Mouse (Mus musculus) heart, embryonic 10.5 days (tissue): ENCODE data around the gene Gm20716. TPM values are rescaled to one million over a fixed set of nuclear protein-coding genes. Genes with fewer than 3 reads are reported as not detected.

ENCODE experiments used
- DNase-seq: peaks from one replicate; pipeline ENCODE4 v3.0.0-alpha.2; 2017; ENCODE audit warnings: low spot score
- H3K27ac ChIP-seq: fragments of 300-500 bp; sonication (generic); 2 replicates; pipeline ENCODE4 v1.5.1; 2016; ENCODE audit warnings: mild to moderate bottlenecking
- H3K27me3 ChIP-seq: fragments of 300-500 bp; sonication (generic); 2 replicates; pipeline ENCODE4 v1.6.1; 2016; ENCODE audit warnings: mild to moderate bottlenecking; ENCODE audit not compliant: poor library complexity, insufficient read depth, severe bottlenecking
- H3K36me3 ChIP-seq: fragments of 300-500 bp; sonication (generic); 2 replicates; pipeline ENCODE4 v1.6.1; 2016; ENCODE audit warnings: mild to moderate bottlenecking, moderate library complexity
- H3K4me1 ChIP-seq: fragments of 300-500 bp; sonication (generic); 2 replicates; pipeline ENCODE4 v1.6.1; 2016; ENCODE audit warnings: mild to moderate bottlenecking
- H3K4me3 ChIP-seq: fragments of 300-500 bp; sonication (generic); 2 replicates; pipeline ENCODE4 v1.5.1; 2016; ENCODE audit warnings: mild to moderate bottlenecking, moderate library complexity
- H3K9me3 ChIP-seq: fragments of 300-500 bp; sonication (generic); 2 replicates; pipeline ENCODE4 v1.6.1; 2016; ENCODE audit warnings: mild to moderate bottlenecking, moderate library complexity
- WGBS: fragments of 180-500 bp; shearing (Covaris S2); methylation state at CpG from one replicate; pipeline ENCODE4 v1.1.7; 2016; 5-methylcytosine and 5-hydroxymethylcytosine counted together
- polyA plus RNA-seq: library from polyadenylated mRNA; unstranded; fragments of >200 nt; fragmentation: Nextera tagmentation; extraction: Ambion mirVana; gene quantifications from 2 replicates; pipeline ENCODE4 v1.2.1, GENCODE M21; 2016

Gene Gm20716
- polyA plus RNA-seq = 12.5 and 16.6 TPM in 2 replicates

DNA sequence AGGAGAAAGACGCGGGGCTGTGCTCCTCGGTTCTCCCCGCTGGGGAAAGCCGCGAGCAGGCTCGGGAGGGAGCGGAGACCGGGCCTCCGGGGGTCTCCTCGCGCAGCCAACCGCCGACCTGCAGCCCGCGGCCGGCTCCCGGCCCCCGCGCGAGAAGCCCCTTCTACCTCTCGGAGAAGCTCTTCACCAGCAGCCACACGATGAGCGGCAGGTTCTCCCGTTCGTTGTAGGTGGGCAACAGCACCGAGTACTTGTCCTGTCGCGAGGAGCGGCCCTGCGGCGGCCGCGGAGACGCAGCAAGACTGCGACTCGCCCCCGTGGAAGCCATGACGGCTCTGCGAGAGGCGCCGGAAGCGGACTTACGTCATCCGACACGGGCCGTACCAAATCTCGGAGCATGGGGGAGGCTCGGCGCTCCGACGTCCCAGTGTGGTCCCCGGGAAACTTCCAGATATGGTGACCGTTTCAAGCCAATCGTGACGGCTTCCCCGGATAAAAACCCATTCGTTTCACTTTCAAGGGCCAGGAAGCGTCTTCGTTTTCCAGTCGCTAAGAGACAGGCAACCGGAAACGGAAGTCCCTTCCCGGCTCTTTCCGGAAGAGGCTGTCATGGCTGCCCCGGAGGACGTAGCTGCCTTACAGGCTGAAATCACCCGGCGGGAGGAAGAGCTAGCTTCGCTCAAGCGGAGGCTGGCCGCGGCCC, at the start of gene Gm20716, which contains the start of the genes Dpm1 and Mocs3:
Gm20716 (minus strand) TSS at position 339 of the 703 bp plus-strand sequence.
Dpm1 (minus strand) TSS at position 566 of the 703 bp plus-strand sequence.
Mocs3 (plus strand) TSS at position 597 of the 703 bp plus-strand sequence.
- Histone ChIP-seq H3K27me3 (no peaks in the 10 kb centered on the region), H3K36me3 (peaks cover 40% of the 10 kb centered on the region), H3K4me1 (peaks cover 31% of the 10 kb centered on the region), H3K27ac (peak within 1 kb of the TSS; percentile 97), H3K9me3 (no peaks in the 10 kb centered on the region), H3K4me3 (peak within 1 kb of the TSS; percentile 96)
- under 1% methylated on average over 73 of the region's 73 CpGs for WGBS
- DNase-seq = peak; percentile 95

DNA sequence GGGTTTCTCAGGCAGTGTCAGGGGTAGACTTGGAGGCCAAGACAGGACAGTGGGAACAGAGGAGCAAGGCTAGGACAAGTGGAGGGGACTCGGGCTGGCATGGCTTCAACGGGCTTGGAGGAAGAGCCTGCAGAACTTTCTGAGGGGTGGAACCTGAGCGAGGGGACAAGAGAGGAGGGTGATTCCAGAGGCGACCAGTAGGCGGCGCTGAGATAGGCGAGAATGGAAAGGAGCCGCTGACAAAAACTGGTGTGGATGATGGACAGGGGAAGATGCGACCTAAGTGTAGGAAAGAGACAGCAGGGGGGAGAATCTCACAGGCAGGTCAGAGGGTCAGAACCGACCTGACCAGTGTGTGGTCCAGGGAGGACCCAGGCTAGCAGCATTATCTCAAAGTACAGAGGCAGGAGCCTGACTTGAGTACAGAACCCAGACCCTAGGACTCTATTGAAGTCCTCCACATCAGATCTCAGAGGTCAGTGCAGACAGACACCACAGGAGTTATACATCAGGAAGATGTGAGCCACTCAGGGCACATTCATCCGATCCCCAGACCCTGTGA, 44.3 kb upstream of the Gm20716 start:
- peaks cover 100% of the 10 kb centered on the region for H3K27me3 ChIP-seq
- DNase-seq = no peak
- H3K27ac ChIP-seq = no peak overlapping the region
- WGBS = 9% methylated on average over 11 of the region's 11 CpGs
- H3K4me1 ChIP-seq = peaks cover 22% of the 10 kb centered on the region; the same call in 1 of the 2 replicates
- 0 out of 2 replicates have a peak, but pooled peaks cover 3% of the 10 kb centered on the region for H3K36me3 ChIP-seq
- H3K9me3 ChIP-seq = no peaks in the 10 kb centered on the region
- no peak overlapping the region for H3K4me3 ChIP-seq

DNA sequence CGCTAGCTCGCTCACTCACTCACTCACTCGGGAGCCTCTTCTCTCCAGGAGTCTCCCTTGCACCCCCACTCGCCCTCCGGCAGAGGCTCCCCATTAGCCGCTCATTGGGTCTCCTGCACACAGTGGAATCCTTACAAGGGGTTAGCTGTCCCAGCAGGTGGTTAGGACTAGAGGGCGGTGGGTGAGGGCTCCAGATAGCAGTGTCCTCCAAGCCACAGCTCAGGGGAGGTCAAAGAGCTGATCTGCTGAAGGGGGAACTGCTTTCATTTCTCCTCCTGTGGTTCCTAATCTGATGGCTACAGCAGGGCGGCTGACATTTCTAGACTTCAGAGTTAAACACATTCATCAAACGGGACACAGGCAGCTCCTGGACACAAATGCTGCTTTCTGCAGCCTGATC, 43.2 kb upstream of the Gm20716 start:
- DNase-seq = no peak
- H3K4me1 ChIP-seq = peaks cover 23% of the 10 kb centered on the region
- 0 out of 2 replicates have a peak, but pooled peaks cover 5% of the 10 kb centered on the region for H3K36me3 ChIP-seq
- H3K27me3 ChIP-seq = peaks cover 100% of the 10 kb centered on the region
- no peak overlapping the region for H3K27ac ChIP-seq
- 23% methylated on average over 9 of the region's 9 CpGs for WGBS
- H3K4me3 ChIP-seq = 0 out of 2 replicates have a peak overlapping the region, but pooled peaks have one; percentile 2
- H3K9me3 ChIP-seq = no peaks in the 10 kb centered on the region

DNA sequence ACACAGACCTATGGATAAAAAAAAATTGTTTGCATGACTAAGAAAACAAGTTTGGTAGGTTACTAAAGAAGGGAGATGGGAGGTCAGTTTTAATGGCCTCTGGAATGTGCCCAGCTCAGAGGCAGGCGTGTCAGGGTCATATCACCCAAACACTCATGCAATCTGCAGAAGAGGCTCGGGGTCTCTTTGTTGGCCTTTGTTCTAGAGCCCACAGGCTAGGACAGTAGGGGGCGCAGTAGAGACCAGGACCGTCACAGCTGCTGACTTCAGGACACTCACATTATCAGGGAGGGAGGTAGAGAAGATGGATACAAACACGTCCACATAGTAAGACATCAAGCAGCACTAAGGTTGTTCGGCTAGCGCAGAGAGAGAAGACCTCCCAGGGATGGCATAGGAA, 37.9 kb upstream of the Gm20716 start:
- Histone ChIP-seq H3K36me3 (0 out of 2 replicates have a peak, but pooled peaks cover 5% of the 10 kb centered on the region), H3K27ac (no peak overlapping the region), H3K9me3 (no peaks in the 10 kb centered on the region), H3K4me1 (peaks cover 6% of the 10 kb centered on the region), H3K4me3 (peak overlapping the region; percentile 25), H3K27me3 (peaks cover 93% of the 10 kb centered on the region)
- no peak for DNase-seq
- WGBS = 24% methylated on average over 7 of the region's 7 CpGs

DNA sequence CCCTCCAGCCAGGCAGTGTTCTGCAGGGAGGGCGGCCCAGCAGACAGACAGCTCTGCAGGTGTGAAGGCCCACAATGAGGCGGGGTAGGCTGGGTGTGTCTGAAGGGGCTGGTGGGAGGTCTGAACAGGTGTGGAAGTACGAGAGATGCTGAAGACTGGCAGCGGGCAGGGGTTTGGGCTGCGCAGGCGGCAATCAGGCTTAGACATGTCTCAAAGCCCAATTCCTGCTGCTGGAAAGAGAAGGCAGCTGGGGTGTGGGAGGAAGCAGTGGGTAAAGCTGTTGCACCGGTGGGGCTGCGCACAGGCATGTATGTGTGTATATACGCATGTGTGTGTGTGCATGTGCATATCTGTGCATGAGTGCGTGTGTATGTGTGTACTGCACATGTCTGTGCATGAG, 30.7 kb upstream of the Gm20716 start:
- Histone ChIP-seq H3K36me3 (no peaks in the 10 kb centered on the region), H3K27me3 (peaks cover 92% of the 10 kb centered on the region), H3K4me3 (no peak overlapping the region), H3K27ac (no peak overlapping the region), H3K4me1 (peaks cover 4% of the 10 kb centered on the region; the same call in 1 of the 2 replicates), H3K9me3 (no peaks in the 10 kb centered on the region)
- no peak for DNase-seq
- WGBS = 87% methylated on average over 10 of the region's 10 CpGs

DNA sequence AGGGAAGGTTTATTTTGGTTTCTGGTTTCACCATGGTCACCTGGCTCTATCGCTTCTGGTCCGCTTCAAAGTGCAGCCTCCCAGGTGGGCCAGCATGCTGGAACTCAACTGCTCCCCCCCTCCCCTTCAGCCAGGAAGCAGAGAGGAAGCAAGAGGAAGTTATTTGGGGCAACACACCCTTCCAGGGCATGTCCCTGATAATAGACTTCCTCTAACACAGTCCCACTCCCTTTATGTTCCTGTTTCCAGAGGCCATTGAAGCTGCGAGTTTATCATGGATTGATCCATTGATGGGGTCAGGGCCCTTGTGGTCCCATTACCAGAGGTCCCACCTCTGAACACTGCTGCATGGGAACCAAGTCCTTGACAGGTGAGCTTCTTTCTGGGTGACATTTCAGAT, 30.0 kb upstream of the Gm20716 start:
- Histone ChIP-seq H3K4me1 (peaks cover 4% of the 10 kb centered on the region; the same call in 1 of the 2 replicates), H3K27ac (no peak overlapping the region), H3K27me3 (peaks cover 96% of the 10 kb centered on the region), H3K4me3 (no peak overlapping the region), H3K9me3 (no peaks in the 10 kb centered on the region), H3K36me3 (no peaks in the 10 kb centered on the region)
- no peak for DNase-seq
- WGBS = 70% methylated on average over 3 of the region's 3 CpGs

DNA sequence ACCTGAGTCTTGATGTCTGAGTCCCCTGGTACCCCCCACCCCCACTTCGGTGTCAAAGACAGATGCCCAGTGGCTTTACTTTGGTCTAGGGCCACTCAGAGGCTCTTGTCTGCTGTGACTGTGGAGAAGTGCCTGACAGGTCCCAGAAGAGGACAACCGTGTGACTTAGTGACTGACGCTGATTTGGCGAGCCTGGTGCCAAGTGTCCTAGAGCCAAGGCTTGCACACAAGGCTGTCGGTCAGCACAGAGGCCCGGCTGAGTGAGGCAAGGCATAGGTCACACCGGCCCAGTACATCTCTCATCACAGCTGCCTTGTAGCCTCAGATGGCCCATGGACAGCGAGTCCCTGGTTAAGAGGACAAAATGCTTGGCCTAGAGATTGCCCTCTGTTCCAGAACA, 28.9 kb upstream of the Gm20716 start:
- no peak overlapping the region for H3K4me3 ChIP-seq
- H3K27me3 ChIP-seq = peaks cover 96% of the 10 kb centered on the region
- no peaks in the 10 kb centered on the region for H3K9me3 ChIP-seq
- peaks cover 7% of the 10 kb centered on the region for H3K4me1 ChIP-seq
- no peaks in the 10 kb centered on the region for H3K36me3 ChIP-seq
- WGBS = 72% methylated on average over 8 of the region's 8 CpGs
- no peak overlapping the region; the same call in 1 of the 2 replicates for H3K27ac ChIP-seq
- no peak for DNase-seq

DNA sequence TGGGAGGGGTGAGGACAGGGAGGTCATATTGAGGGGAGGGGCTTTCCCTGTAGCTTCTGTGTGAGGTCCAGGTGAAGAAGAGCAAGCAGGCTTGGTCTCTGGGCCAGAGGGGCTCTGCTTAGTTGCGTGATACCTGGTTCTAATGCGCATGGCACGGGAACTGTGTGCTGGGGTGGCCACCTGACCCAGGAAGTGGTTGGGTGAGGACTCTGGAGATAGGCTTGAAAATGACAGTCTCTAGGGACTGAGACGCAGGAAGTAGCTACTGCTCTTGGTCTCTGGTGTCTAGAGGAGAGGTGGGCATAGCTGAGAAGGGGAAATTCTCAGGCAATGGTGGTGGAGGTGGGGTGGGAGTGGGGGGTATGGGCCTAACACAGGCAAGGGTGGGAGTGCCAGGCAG, 27.0 kb upstream of the Gm20716 start:
- Histone ChIP-seq H3K27me3 (peaks cover 96% of the 10 kb centered on the region), H3K4me1 (peaks cover 18% of the 10 kb centered on the region), H3K36me3 (no peaks in the 10 kb centered on the region), H3K9me3 (no peaks in the 10 kb centered on the region), H3K4me3 (no peak overlapping the region), H3K27ac (no peak overlapping the region)
- no peak for DNase-seq
- 87% methylated on average over 4 of the region's 4 CpGs for WGBS

DNA sequence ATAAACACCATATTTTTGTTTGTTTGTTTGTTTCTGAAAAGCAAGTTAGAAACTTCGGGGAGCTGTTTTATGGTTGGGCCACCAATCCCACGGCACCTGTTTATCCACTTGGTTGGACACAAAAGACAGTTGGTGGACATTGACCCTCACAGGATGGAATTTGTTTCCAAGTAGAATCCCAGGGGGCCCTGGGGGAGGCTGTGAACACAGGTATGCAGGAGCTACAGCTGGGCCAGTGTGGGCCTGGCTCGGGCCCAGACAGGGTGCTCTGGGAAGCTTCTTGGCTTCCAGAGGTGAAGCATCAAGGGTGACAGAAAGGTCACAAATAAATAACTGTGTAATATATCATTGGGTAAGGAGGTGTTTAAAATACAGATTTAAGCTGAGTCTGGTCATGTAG, 26.3 kb upstream of the Gm20716 start:
- Histone ChIP-seq H3K27me3 (peaks cover 96% of the 10 kb centered on the region), H3K36me3 (no peaks in the 10 kb centered on the region), H3K4me3 (no peak overlapping the region), H3K27ac (no peak overlapping the region), H3K4me1 (peaks cover 18% of the 10 kb centered on the region), H3K9me3 (no peaks in the 10 kb centered on the region)
- DNase-seq = no peak
- 84% methylated on average over 3 of the region's 3 CpGs for WGBS

DNA sequence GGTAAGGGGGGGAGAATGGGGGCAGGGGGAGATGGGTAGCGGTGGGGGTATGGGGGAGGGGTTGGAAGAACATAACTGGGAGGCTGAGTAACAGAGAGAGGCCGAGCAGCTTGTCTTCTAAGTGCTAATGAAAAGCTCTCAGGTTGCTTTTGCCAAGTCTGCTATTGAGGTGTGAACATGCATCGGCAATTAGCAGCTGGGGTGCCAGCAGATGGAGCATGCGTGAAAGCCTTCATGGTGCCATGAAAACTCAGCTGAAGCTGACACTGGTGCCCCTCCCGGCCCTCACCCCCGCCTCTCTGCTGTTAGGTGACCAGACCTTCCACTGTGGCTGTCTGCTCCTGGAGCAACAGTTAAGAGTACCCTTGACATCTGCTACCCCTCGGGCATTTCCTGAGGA, 23.7 kb upstream of the Gm20716 start:
- no peak overlapping the region for H3K4me3 ChIP-seq
- peaks cover 82% of the 10 kb centered on the region for H3K27me3 ChIP-seq
- no peak overlapping the region for H3K27ac ChIP-seq
- 22% methylated on average over 7 of the region's 7 CpGs for WGBS
- no peaks in the 10 kb centered on the region for H3K36me3 ChIP-seq
- no peaks in the 10 kb centered on the region for H3K9me3 ChIP-seq
- peaks cover 14% of the 10 kb centered on the region for H3K4me1 ChIP-seq
- DNase-seq = no peak

DNA sequence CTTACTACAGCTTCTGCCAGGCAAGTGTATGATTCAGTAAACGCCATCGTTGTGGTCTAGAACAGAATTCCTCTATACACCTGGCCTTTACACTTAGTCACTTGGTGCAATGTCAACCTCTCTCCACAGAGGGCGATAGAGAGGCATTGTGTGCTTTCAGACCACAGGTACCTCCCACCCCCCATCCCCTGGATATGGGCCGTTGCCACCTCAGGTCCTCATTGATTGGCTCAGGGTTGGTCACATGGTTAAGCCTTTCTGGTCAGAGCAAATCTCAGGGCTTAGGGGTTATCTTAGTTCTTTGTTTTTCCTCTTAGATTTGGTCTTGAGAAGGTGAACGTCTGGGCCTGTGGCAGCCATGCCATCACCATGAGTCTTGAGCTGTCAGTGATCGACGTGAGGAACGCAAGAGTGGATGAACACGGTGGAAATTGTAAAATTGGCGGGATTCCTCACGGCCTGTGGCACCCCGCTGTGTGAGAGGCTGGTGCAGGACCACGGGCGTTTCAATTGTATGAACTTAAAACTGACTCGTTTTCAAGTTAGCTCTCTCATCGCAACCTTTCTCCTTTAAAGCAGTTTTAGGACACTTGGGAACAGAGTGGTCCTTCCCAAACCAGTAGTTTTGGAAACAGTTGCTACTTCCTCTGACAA, 22.6 kb upstream of the Gm20716 start:
- Histone ChIP-seq H3K4me1 (peaks cover 14% of the 10 kb centered on the region), H3K9me3 (no peaks in the 10 kb centered on the region), H3K36me3 (no peaks in the 10 kb centered on the region), H3K27ac (no peak overlapping the region), H3K27me3 (peaks cover 79% of the 10 kb centered on the region), H3K4me3 (0 out of 2 replicates have a peak overlapping the region, but pooled peaks have one; percentile 27)
- DNase-seq = no peak
- 11% methylated on average over 16 of the region's 16 CpGs for WGBS

DNA sequence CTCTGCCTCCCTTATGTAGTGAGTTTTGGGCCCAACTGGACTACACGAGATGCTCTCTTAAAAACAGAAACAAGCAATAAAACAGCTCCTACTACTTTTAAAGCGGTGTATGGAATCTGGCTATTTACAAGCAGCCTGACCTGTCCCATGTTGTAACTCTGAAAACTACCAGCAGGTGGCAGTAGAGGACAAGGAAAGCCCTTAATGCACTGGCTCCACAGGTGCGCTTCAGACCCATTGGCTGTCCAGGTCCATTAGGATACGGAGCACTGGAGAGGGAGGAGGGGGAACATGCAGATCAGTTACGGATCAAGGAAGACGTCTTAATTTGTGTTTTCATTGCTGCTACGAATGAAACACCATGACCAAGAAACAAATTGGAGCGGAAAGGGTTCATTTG, 20.1 kb upstream of the Gm20716 start:
- Histone ChIP-seq H3K27me3 (peaks cover 77% of the 10 kb centered on the region), H3K9me3 (no peaks in the 10 kb centered on the region), H3K4me1 (peaks cover 14% of the 10 kb centered on the region), H3K27ac (no peak overlapping the region), H3K4me3 (no peak overlapping the region), H3K36me3 (no peaks in the 10 kb centered on the region)
- WGBS = 15% methylated on average over 8 of the region's 8 CpGs
- DNase-seq = no peak

DNA sequence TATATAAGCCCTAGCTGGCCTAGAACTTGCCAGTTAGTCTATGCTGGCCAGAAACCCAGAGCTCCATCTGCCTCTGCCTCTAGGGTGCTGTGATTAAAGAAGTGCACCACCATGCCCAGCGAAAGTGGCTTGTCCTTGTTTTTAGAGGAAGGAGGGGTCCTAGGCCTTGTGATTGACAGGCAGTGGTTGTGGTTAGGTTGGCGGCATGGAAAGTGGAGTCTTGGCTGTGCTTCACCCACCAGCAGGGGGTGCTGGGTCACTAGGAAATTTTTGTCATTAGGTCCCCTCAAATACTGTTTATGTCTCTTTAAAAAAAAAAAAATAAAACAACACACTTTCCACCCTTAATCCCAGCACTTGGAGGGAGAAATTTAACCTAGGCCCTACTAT, 18.7 kb upstream of the Gm20716 start:
- Histone ChIP-seq H3K4me1 (peaks cover 9% of the 10 kb centered on the region; the same call in 1 of the 2 replicates), H3K27ac (no peak overlapping the region), H3K27me3 (peaks cover 76% of the 10 kb centered on the region), H3K4me3 (no peak overlapping the region), H3K36me3 (no peaks in the 10 kb centered on the region), H3K9me3 (no peaks in the 10 kb centered on the region)
- DNase-seq = no peak
- 28% methylated on average over 2 of the region's 2 CpGs for WGBS
